Mouse (Mus musculus) testis, adult 2 months (tissue): ENCODE measurements around the gene Znrd1as. TPM values are rescaled to one million over a fixed set of nuclear protein-coding genes. Genes with fewer than 3 reads are reported as not detected.

Experiments
- H3K27ac ChIP-seq: fragments of 200-500 bp; 2 replicates; pipeline ENCODE4 v1.5.1; 2012; ENCODE audit warnings: low read depth, low read length; ENCODE audit not compliant: control insufficient read depth, insufficient read depth
- H3K27me3 ChIP-seq: fragments of 200-500 bp; 2 replicates; pipeline ENCODE4 v1.6.1; 2012; ENCODE audit warnings: mild to moderate bottlenecking, low read length, moderate library complexity; ENCODE audit not compliant: control insufficient read depth, insufficient read depth
- H3K36me3 ChIP-seq: fragments of 200-500 bp; 2 replicates; pipeline ENCODE4 v1.6.1; 2012; ENCODE audit warnings: mild to moderate bottlenecking, low read length; ENCODE audit not compliant: control insufficient read depth, insufficient read depth
- H3K4me1 ChIP-seq: fragments of 200-500 bp; 2 replicates; pipeline ENCODE4 v1.6.1; 2012; ENCODE audit warnings: low read length; ENCODE audit not compliant: control insufficient read depth, insufficient read depth
- H3K4me3 ChIP-seq: fragments of 200-500 bp; 2 replicates; pipeline ENCODE4 v1.5.1; 2012; ENCODE audit warnings: low read depth, mild to moderate bottlenecking, low read length, moderate library complexity, mixed read lengths; ENCODE audit not compliant: control insufficient read depth
- CTCF ChIP-seq: fragments of 200-500 bp; IDR thresholded peaks from 2 replicates; pipeline ENCODE4 v1.5.1; 2012; ENCODE audit warnings: low read depth, mild to moderate bottlenecking, inconsistent platforms, low read length, moderate library complexity; ENCODE audit not compliant: control insufficient read depth, insufficient read depth, insufficient replicate concordance
- POLR2A ChIP-seq: fragments of 200-500 bp; IDR thresholded peaks from 2 replicates; pipeline ENCODE4 v1.6.1; 2012; ENCODE audit warnings: low read depth, mild to moderate bottlenecking, inconsistent platforms, low read length, moderate library complexity; ENCODE audit not compliant: control insufficient read depth
- polyA plus RNA-seq: library from polyadenylated mRNA; depleted of rRNA; stranded (reverse); fragments of >200 nt; gene quantifications from 2 replicates; pipeline ENCODE4 v1.2.3, GENCODE M21; 2012

The Znrd1as gene
- polyA plus RNA-seq, 1 experiment: 64.5 TPM

DNA sequence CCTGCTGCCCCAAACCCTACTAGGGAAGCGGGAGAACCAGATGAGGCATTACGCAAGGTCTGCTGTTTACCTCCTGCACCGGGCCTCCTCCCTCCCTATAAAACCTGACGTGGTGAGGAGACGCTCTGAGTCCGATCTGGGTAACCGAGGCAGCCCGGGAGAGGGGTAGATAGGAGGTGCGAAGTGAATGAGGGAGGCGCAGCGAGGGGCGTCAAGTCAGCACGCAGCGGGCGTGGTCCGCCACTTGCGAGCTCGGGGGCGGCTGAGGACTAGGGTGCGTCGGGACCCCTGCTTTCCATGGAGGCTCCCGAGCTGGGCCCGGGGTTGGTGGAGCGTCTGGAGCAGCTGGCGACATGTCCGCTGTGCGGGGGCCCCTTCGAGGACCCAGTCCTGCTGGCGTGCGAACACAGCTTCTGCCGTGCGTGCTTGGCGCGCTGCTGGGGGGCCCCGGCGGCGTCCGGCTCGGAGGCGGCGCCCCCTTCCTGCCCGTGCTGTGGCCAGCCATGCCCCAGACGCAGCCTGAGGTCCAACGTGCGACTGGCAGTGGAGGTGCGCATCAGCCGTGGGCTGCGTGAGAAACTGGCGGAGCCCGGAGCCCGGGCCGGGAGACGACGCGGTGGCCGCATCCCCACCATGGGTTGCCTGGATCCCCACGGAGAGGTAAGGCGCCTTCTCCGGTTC, 15.5 kb upstream of the Znrd1as start, which contains the start of gene Rnf39:
Gene Rnf39 (plus strand): TSS at position 128 of the 681 bp plus-strand sequence.
- H3K27ac ChIP-seq: no peak within 1 kb of the TSS
- H3K27me3 ChIP-seq: no peaks in the 10 kb centered on the region

DNA sequence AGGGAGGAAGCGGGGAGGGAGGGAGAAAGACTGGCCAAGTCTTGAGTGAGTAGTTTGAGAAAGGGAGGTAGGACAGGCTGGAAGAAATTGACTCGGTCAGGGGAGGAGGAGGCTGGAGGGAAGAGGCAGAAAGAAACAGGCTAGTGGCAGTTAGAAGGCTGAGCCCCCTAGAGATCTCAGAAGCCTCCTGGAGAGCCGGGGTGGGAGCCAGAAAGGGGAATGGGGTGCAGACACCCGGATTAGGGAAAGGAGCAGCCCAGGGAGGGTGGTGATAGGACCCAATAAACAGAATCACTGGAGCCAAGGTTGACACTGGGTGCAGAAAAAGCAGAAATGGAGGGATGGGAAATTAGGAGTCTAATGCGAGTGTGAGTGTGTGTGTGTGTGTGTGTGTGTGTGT, 14.7 kb upstream of the Znrd1as start:
- Histone ChIP-seq H3K27ac (no peak overlapping the region), H3K27me3 (no peaks in the 10 kb centered on the region), H3K36me3 (no peaks in the 10 kb centered on the region), H3K4me1 (peaks cover 19% of the 10 kb centered on the region), H3K4me3 (no peak overlapping the region)
- TF ChIP-seq CTCF (no peak), POLR2A (no peak)

More for the DNA sequence above, 15.5 kb upstream of the Znrd1as start, which contains the start of gene Rnf39:
- Histone ChIP-seq H3K36me3 (no peaks in the 10 kb centered on the region), H3K4me3 (peak within 1 kb of the TSS; percentile 21), H3K4me1 (peaks cover 19% of the 10 kb centered on the region)
- no peak for TF ChIP-seq CTCF

DNA sequence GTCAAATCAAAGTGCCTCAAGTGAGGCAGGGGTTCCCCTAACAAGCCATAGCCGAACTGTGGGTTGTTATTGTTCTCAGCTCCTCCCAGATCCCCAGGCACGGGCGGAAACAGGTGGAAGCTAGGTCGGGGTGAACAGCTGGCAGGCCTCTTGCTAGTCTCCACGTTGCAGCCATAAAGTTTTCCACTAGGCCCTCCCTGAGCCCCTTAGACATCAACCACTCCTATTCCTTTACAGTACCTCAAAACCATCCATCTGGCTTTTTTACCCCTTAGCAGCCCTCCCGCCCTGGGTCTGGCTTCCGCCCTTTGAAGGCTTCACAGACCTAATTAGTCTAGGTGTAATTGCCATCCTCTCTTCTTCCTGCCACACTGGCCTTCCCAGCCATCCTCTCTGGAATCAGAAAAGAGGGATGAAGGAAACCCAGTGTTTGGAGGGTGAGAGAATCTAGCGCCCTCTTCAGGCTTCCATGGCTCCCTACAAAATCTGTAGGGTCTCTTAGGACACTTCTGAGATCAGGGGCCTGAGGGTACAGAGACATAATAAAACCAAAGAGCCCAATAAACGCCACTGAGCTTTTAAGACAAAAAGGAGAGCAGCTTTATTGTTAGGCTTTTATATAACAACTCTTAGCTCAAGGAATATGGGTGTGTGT, 14.1 kb upstream of the Znrd1as start:
- H3K36me3 ChIP-seq: no peaks in the 10 kb centered on the region
- H3K4me1 ChIP-seq: peaks cover 19% of the 10 kb centered on the region
- TF ChIP-seq POLR2A (no peak), CTCF (no peak)
- no peaks in the 10 kb centered on the region for H3K27me3 ChIP-seq
- no peak overlapping the region for H3K4me3 ChIP-seq
- H3K27ac ChIP-seq: no peak overlapping the region

DNA sequence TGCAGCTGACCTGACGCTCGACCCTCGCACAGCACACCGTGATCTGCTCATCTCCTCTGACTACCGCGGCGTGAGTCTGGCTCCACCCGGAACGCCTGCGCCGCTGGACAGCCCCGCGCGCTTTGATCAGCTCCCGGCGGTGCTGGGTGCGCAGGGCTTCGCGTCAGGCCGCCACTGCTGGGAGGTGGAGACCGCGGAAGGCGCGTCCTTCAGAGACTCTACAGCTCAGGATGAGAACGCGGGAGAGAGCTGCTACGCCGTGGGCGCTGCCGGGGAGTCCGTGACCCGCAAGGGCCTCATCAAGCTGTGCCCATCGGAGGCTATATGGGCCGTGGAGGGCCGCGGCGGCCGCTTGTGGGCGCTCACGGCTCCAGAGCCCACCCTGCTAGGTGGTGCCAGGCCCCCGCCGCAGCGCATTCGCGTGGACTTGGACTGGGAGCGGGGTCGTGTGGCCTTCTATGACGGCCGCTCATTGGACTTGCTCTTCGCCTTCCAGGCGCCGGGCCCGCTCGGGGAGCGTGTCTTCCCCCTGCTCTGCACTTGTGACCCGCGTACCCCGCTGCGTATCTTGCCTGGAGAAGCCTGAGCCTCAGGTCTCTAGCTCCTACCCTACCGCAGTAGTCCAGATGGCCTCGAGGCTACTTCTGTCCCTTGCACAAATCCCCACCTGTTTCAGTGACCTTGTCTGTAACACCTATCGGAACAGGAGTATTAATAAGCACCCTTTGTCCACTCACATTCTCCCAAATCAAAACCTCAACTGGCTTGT, 11.2 kb upstream of the Znrd1as start:
- Histone ChIP-seq H3K27me3 (no peaks in the 10 kb centered on the region), H3K4me1 (peaks cover 19% of the 10 kb centered on the region)

DNA sequence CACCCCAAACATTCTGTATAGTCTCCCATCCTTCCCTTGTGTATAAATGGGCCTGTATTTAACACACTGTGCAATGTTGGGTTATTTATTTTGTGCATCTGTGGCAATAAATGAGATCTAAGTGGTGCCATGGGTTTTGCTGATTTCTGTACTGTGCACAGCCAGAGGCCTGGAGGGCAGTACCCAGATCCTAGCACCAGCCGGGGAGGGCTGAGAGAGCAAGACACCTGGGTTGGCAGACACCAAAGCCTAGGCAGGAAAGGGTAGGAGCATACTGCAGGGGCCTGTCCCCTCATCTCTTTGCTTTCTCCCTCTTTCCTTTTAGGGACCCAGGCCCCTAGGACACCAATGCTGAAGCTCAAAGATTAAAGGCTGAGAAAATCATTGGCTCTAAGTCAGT, 10.1 kb upstream of the Znrd1as start:
- H3K4me1 ChIP-seq: peaks cover 8% of the 10 kb centered on the region
- H3K36me3 ChIP-seq: no peaks in the 10 kb centered on the region
- no peaks in the 10 kb centered on the region for H3K27me3 ChIP-seq
- TF ChIP-seq POLR2A (no peak), CTCF (no peak)
- no peak overlapping the region for H3K27ac ChIP-seq
- H3K4me3 ChIP-seq: peak overlapping the region; percentile 20; the same call in 1 of the 2 replicates

More for the DNA sequence above, 11.2 kb upstream of the Znrd1as start:
- Histone ChIP-seq H3K36me3 (no peaks in the 10 kb centered on the region), H3K27ac (no peak overlapping the region), H3K4me3 (peak overlapping the region; percentile 49)
- TF ChIP-seq POLR2A (peak; percentile 27; the same call in 1 of the 2 replicates), CTCF (no peak)

DNA sequence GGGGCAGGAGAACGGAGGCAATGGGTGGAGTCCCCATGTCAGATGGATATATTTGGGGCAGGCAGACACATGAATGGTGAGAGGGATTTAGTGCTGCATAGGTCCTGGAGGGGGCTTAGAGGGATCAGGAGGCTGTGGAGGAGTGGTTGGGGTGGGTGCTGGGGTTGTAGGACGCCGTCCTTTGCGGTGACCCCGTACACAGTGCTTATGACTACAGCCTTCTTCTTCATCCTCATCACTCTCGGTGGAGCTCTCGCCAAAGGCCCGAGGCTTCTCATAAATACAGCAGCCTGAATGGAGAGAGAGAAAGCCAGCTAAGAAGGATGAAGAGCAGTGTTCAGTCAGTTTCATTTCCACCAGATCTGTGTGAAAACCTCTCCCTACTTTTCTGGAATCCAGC, 9.1 kb upstream of the Znrd1as start:
- peaks cover 6% of the 10 kb centered on the region for H3K4me1 ChIP-seq
- no peaks in the 10 kb centered on the region for H3K36me3 ChIP-seq
- TF ChIP-seq CTCF: no peak
- no peak for TF ChIP-seq POLR2A
- no peak overlapping the region for H3K27ac ChIP-seq
- H3K27me3 ChIP-seq: no peaks in the 10 kb centered on the region
- peak overlapping the region; percentile 79 for H3K4me3 ChIP-seq

DNA sequence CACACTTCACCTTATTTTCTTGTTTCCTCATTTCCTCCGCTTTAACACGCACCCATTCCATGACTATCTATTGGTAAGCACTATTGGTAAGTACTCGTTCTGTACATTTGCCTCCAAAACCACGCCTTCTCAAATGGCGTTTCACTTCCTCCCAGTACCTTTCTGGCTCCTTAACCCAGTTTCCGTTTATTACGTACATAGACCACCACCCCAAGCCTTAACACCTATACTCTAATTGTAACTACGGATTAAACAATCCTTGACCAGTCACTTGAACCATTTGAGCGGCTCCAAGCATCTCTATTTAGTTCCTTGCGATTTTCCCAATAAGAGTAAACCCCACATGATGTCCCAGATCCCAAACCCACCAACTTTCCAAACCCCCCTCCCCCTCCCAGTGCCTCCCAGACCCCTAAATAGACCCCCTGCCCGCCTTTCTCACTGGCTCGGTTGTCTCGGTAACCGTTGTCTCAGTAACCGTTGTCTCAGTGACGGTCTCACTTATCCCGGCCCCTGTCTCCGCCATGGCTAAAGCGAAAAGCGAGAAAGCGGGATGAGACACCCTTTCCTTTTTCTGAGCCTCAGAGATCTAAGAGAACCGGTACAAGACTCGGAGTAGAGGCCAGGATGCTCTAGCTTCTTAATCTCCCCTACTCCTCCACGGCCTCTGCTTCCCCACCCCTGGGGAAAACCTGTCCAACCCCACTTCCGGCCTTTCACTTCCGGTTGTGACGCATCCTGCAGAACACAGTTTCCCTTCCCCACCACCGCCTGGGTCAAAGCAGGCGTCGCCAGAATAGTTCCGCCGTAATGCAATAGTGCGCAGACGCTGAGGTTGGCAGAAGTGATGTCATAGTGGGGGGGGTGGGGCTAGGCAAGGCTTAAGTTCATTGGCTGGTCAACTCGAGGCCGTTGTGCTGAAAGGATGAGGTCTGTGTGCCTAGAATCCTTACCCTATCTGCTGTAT, 7.1 kb upstream of the Znrd1as start, which contains the start of gene Ppp1r11:
Gene Ppp1r11 (minus strand): TSS at position 761 of the 967 bp plus-strand sequence.
- TF ChIP-seq CTCF (peak; percentile 14; the same call in 1 of the 2 replicates), POLR2A (peak; percentile 77)
- peaks cover 6% of the 10 kb centered on the region for H3K4me1 ChIP-seq
- peak within 1 kb of the TSS; percentile 99 for H3K4me3 ChIP-seq
- H3K27ac ChIP-seq: peak within 1 kb of the TSS; percentile 99
- H3K36me3 ChIP-seq: no peaks in the 10 kb centered on the region
- H3K27me3 ChIP-seq: no peaks in the 10 kb centered on the region
